Mouse (Mus musculus) lung, postnatal 4 days (tissue): Measurements from ENCODE around the gene Ofd1.

Experiments
- DNase-seq, 2 experiments: peaks; one replicate each; pipeline ENCODE4 v3.0.0; 2021

Gene Ofd1

GRCm38 (mm10) chrX:166440616-166441063 is at the start of gene Ofd1:
Gene Ofd1, minus strand, starts transcription at chrX:166440704.
- DNase-seq = peak; percentile 90 to 94

- peak; percentile 94 to 96 for DNase-seq
Observed at GRCm38 (mm10) chrX:166479365-166479983, 39.0 kb upstream of the Ofd1 start, which contains the start of gene Rab9. Gene Rab9, minus strand, starts transcription at chrX:166479867.

GRCm38 (mm10) chrX:166478631-166479364 is 38.3 kb upstream of the Ofd1 start:
- DNase-seq = peak in 1 of 2 experiments; percentile 26

GRCm38 (mm10) chrX:166477393-166477792 is 36.9 kb upstream of the Ofd1 start:
- no peak for DNase-seq

- DNase-seq = no peak
Observed at GRCm38 (mm10) chrX:166472612-166473011, 32.1 kb upstream of the Ofd1 start.

GRCm38 (mm10) chrX:166468321-166468720 is 27.8 kb upstream of the Ofd1 start:
- no peak for DNase-seq

GRCm38 (mm10) chrX:166455525-166455924 is 15.0 kb upstream of the Ofd1 start:
- DNase-seq = no peak

- no peak for DNase-seq
Observed at GRCm38 (mm10) chrX:166454331-166454730, 13.8 kb upstream of the Ofd1 start.

- no peak for DNase-seq
Observed at GRCm38 (mm10) chrX:166453532-166453931, 13.0 kb upstream of the Ofd1 start.

GRCm38 (mm10) chrX:166444552-166444951 is 4.0 kb upstream of the Ofd1 start:
- no peak for DNase-seq

GRCm38 (mm10) chrX:166440036-166440615 is 378 bp downstream of the Ofd1 start, which contains the start of gene Trappc2:
Gene Trappc2, plus strand, starts transcription at chrX:166440574.
- DNase-seq = no peak

GRCm38 (mm10) chrX:166434812-166435211 is 5.7 kb downstream of the Ofd1 start:
- DNase-seq = no peak

GRCm38 (mm10) chrX:166416196-166416595 is 24.3 kb downstream of the Ofd1 start:
- peak in 1 of 2 experiments; percentile 20 for DNase-seq

GRCm38 (mm10) chrX:166407865-166408264 is 32.6 kb downstream of the Ofd1 start:
- DNase-seq = no peak

- no peak for DNase-seq
Observed at GRCm38 (mm10) chrX:166393753-166394152, 46.8 kb downstream of the Ofd1 start.

- no peak for DNase-seq
Observed at GRCm38 (mm10) chrX:166386656-166387055, 53.8 kb downstream of the Ofd1 start.

- DNase-seq = peak in 1 of 2 experiments; percentile 38
Observed at GRCm38 (mm10) chrX:166384935-166385334, 55.6 kb downstream of the Ofd1 start.

- DNase-seq = no peak
Observed at GRCm38 (mm10) chrX:166383606-166384005, 56.9 kb downstream of the Ofd1 start.

GRCm38 (mm10) chrX:166378652-166379051 is 61.9 kb downstream of the Ofd1 start:
- DNase-seq = no peak

- no peak for DNase-seq
Observed at GRCm38 (mm10) chrX:166376681-166377328, 63.7 kb downstream of the Ofd1 start.

- DNase-seq = no peak
Observed at GRCm38 (mm10) chrX:166365458-166366213, 74.9 kb downstream of the Ofd1 start.

GRCm38 (mm10) chrX:166360455-166360854 is 80.0 kb downstream of the Ofd1 start:
- DNase-seq = no peak
